Mouse (Mus musculus) embryonic facial prominence, embryonic 13.5 days (tissue): ENCODE results near the gene Irf2bp2. TPM values are rescaled to one million over a fixed set of nuclear protein-coding genes. Genes with fewer than 3 reads are reported as not detected.

ENCODE experiments used
- ATAC-seq: fragments of 200-750 bp; cut with Nextera tagmentation; 2 replicates; pipeline ENCODE4 v1.8.0; 2017; ENCODE audit warnings: low read depth; ENCODE audit not compliant: insufficient number of reproducible peaks, insufficient read depth, low FRiP score, low TSS enrichment
- H3K27ac ChIP-seq: fragments of 300-500 bp; sonication (generic); 2 replicates; pipeline ENCODE4 v1.5.1; 2015; ENCODE audit warnings: moderate library complexity, mild to moderate bottlenecking, inconsistent platforms
- H3K27me3 ChIP-seq: fragments of 300-500 bp; sonication (generic); 2 replicates; pipeline ENCODE4 v1.6.1; 2015; ENCODE audit warnings: mild to moderate bottlenecking, inconsistent platforms
- H3K36me3 ChIP-seq: fragments of 300-500 bp; sonication (generic); 2 replicates; pipeline ENCODE4 v1.6.1; 2015; ENCODE audit warnings: mild to moderate bottlenecking, inconsistent platforms
- H3K4me1 ChIP-seq: fragments of 300-500 bp; sonication (generic); 2 replicates; pipeline ENCODE4 v1.6.1; 2015; ENCODE audit warnings: inconsistent platforms
- H3K4me2 ChIP-seq: fragments of 300-500 bp; sonication (generic); 2 replicates; pipeline ENCODE4 v1.6.1; 2015; ENCODE audit warnings: moderate library complexity, mild to moderate bottlenecking, inconsistent platforms
- H3K4me3 ChIP-seq: fragments of 300-500 bp; sonication (generic); 2 replicates; pipeline ENCODE4 v1.5.1; 2015; ENCODE audit warnings: mild to moderate bottlenecking, inconsistent platforms
- H3K9ac ChIP-seq: fragments of 300-500 bp; sonication (generic); 2 replicates; pipeline ENCODE4 v1.6.1; 2015; ENCODE audit warnings: mild to moderate bottlenecking, inconsistent platforms
- H3K9me3 ChIP-seq: fragments of 300-500 bp; sonication (generic); 2 replicates; pipeline ENCODE4 v1.6.1; 2016; ENCODE audit warnings: inconsistent platforms
- WGBS: fragments of 180-500 bp; shearing (Covaris S2); methylation state at CpG from one replicate; pipeline ENCODE4 v1.1.7; 2015; ENCODE audit warnings: mixed read lengths; 5-methylcytosine and 5-hydroxymethylcytosine counted together
- polyA plus RNA-seq: library from polyadenylated mRNA; unstranded; fragments of >200 nt; fragmentation: Nextera tagmentation; extraction: Ambion mirVana; gene quantifications from 2 replicates; pipeline ENCODE4 v1.2.1, GENCODE M21; 2015

Gene Irf2bp2
- polyA plus RNA-seq, 1 experiment from 2014 or later = 11.1 TPM

- H3K27me3 ChIP-seq = no peaks in the 10 kb centered on the region
- no peak overlapping the region for H3K4me2 ChIP-seq
- no peak overlapping the region for H3K9ac ChIP-seq
- no peak for ATAC-seq
- H3K9me3 ChIP-seq = no peaks in the 10 kb centered on the region
- no peak overlapping the region for H3K4me3 ChIP-seq
- no peaks in the 10 kb centered on the region for H3K36me3 ChIP-seq
- 92% methylated on average over 5 of the region's 5 CpGs for WGBS
- peaks cover 35% of the 10 kb centered on the region for H3K4me1 ChIP-seq
- H3K27ac ChIP-seq = no peak overlapping the region
Measured at GRCm38 (mm10) chr8:126617665-126618064, 23.9 kb upstream of the Irf2bp2 start.

GRCm38 (mm10) chr8:126616736-126617135 is 22.9 kb upstream of the Irf2bp2 start:
- Histone ChIP-seq H3K27ac (peak overlapping the region; percentile 52), H3K27me3 (no peaks in the 10 kb centered on the region), H3K36me3 (no peaks in the 10 kb centered on the region), H3K4me3 (no peak overlapping the region), H3K9ac (no peak overlapping the region), H3K4me1 (peaks cover 44% of the 10 kb centered on the region), H3K9me3 (no peaks in the 10 kb centered on the region), H3K4me2 (no peak overlapping the region)
- 46% methylated on average over 5 of the region's 5 CpGs for WGBS
- no peak for ATAC-seq

- Histone ChIP-seq H3K9me3 (no peaks in the 10 kb centered on the region), H3K4me2 (no peak overlapping the region; the same call in 1 of the 2 replicates), H3K27me3 (no peaks in the 10 kb centered on the region), H3K9ac (no peak overlapping the region), H3K4me3 (no peak overlapping the region), H3K36me3 (no peaks in the 10 kb centered on the region), H3K4me1 (peaks cover 53% of the 10 kb centered on the region), H3K27ac (peak overlapping the region; percentile 34)
- ATAC-seq = no peak
- WGBS = 63% methylated on average over 9 of the region's 9 CpGs
Measured at GRCm38 (mm10) chr8:126615765-126616164, 22.0 kb upstream of the Irf2bp2 start.

- peak overlapping the region; percentile 34; the same call in 1 of the 2 replicates for H3K27ac ChIP-seq
- H3K9ac ChIP-seq = no peak overlapping the region
- H3K4me3 ChIP-seq = no peak overlapping the region
- H3K27me3 ChIP-seq = no peaks in the 10 kb centered on the region
- H3K36me3 ChIP-seq = no peaks in the 10 kb centered on the region
- H3K9me3 ChIP-seq = no peaks in the 10 kb centered on the region
- WGBS = 82% methylated on average over 5 of the region's 5 CpGs
- H3K4me1 ChIP-seq = peaks cover 59% of the 10 kb centered on the region
- no peak overlapping the region for H3K4me2 ChIP-seq
- no peak for ATAC-seq
Measured at GRCm38 (mm10) chr8:126614740-126615132, 20.9 kb upstream of the Irf2bp2 start.

GRCm38 (mm10) chr8:126614062-126614739 is 20.4 kb upstream of the Irf2bp2 start:
- H3K9ac ChIP-seq = no peak overlapping the region
- H3K4me2 ChIP-seq = no peak overlapping the region
- H3K9me3 ChIP-seq = no peaks in the 10 kb centered on the region
- no peak overlapping the region for H3K27ac ChIP-seq
- no peak overlapping the region for H3K4me3 ChIP-seq
- WGBS = 76% methylated on average over 8 of the region's 8 CpGs
- no peaks in the 10 kb centered on the region for H3K27me3 ChIP-seq
- H3K4me1 ChIP-seq = peaks cover 59% of the 10 kb centered on the region
- no peak for ATAC-seq
- no peaks in the 10 kb centered on the region for H3K36me3 ChIP-seq

GRCm38 (mm10) chr8:126613143-126613542 is 19.4 kb upstream of the Irf2bp2 start:
- H3K4me2 ChIP-seq = no peak overlapping the region
- H3K36me3 ChIP-seq = no peaks in the 10 kb centered on the region
- no peak overlapping the region for H3K4me3 ChIP-seq
- 68% methylated on average over 5 of the region's 5 CpGs for WGBS
- H3K4me1 ChIP-seq = peaks cover 64% of the 10 kb centered on the region
- no peak for ATAC-seq
- no peaks in the 10 kb centered on the region for H3K9me3 ChIP-seq
- H3K9ac ChIP-seq = no peak overlapping the region
- H3K27ac ChIP-seq = no peak overlapping the region
- no peaks in the 10 kb centered on the region for H3K27me3 ChIP-seq

GRCm38 (mm10) chr8:126612739-126613138 is 19.0 kb upstream of the Irf2bp2 start:
- H3K36me3 ChIP-seq = no peaks in the 10 kb centered on the region
- no peak overlapping the region for H3K4me3 ChIP-seq
- no peaks in the 10 kb centered on the region for H3K9me3 ChIP-seq
- H3K9ac ChIP-seq = no peak overlapping the region
- peaks cover 68% of the 10 kb centered on the region for H3K4me1 ChIP-seq
- WGBS = 90% methylated on average over 3 of the region's 3 CpGs
- H3K27ac ChIP-seq = no peak overlapping the region
- no peak overlapping the region for H3K4me2 ChIP-seq
- no peak for ATAC-seq
- no peaks in the 10 kb centered on the region for H3K27me3 ChIP-seq

GRCm38 (mm10) chr8:126610713-126611112 is 16.9 kb upstream of the Irf2bp2 start:
- peak overlapping the region; percentile 27; the same call in 1 of the 2 replicates for H3K9ac ChIP-seq
- no peak for ATAC-seq
- 5% methylated on average over 3 of the region's 3 CpGs for WGBS
- peaks cover 65% of the 10 kb centered on the region for H3K4me1 ChIP-seq
- H3K9me3 ChIP-seq = no peaks in the 10 kb centered on the region
- H3K27me3 ChIP-seq = no peaks in the 10 kb centered on the region
- peak overlapping the region; percentile 58; the same call in 1 of the 2 replicates for H3K27ac ChIP-seq
- no peak overlapping the region for H3K4me2 ChIP-seq
- H3K36me3 ChIP-seq = no peaks in the 10 kb centered on the region
- H3K4me3 ChIP-seq = no peak overlapping the region

- H3K27ac ChIP-seq = no peak overlapping the region
- H3K4me3 ChIP-seq = no peak overlapping the region
- peaks cover 55% of the 10 kb centered on the region for H3K4me1 ChIP-seq
- H3K27me3 ChIP-seq = no peaks in the 10 kb centered on the region
- 83% methylated on average over 11 of the region's 11 CpGs for WGBS
- H3K4me2 ChIP-seq = no peak overlapping the region
- H3K9ac ChIP-seq = no peak overlapping the region
- H3K9me3 ChIP-seq = no peaks in the 10 kb centered on the region
- no peak for ATAC-seq
- no peaks in the 10 kb centered on the region for H3K36me3 ChIP-seq
Measured at GRCm38 (mm10) chr8:126609556-126610263, 15.9 kb upstream of the Irf2bp2 start.

GRCm38 (mm10) chr8:126603241-126603947 is 9.6 kb upstream of the Irf2bp2 start:
- H3K4me3 ChIP-seq = no peak overlapping the region
- 18% methylated on average over 8 of the region's 8 CpGs for WGBS
- H3K4me1 ChIP-seq = peaks cover 64% of the 10 kb centered on the region
- H3K9me3 ChIP-seq = no peaks in the 10 kb centered on the region
- peak; percentile 75 for ATAC-seq
- no peaks in the 10 kb centered on the region for H3K36me3 ChIP-seq
- peak overlapping the region; percentile 5 for H3K4me2 ChIP-seq
- no peak overlapping the region for H3K9ac ChIP-seq
- H3K27ac ChIP-seq = peak overlapping the region; percentile 92
- no peaks in the 10 kb centered on the region for H3K27me3 ChIP-seq

- peak overlapping the region; percentile 92 for H3K27ac ChIP-seq
- H3K9me3 ChIP-seq = no peaks in the 10 kb centered on the region
- ATAC-seq = no peak
- no peaks in the 10 kb centered on the region for H3K36me3 ChIP-seq
- 38% methylated on average over 8 of the region's 8 CpGs for WGBS
- no peaks in the 10 kb centered on the region for H3K27me3 ChIP-seq
- peaks cover 63% of the 10 kb centered on the region for H3K4me1 ChIP-seq
- no peak overlapping the region for H3K9ac ChIP-seq
- H3K4me3 ChIP-seq = no peak overlapping the region
- H3K4me2 ChIP-seq = peak overlapping the region; percentile 5
Measured at GRCm38 (mm10) chr8:126602641-126603040, 8.9 kb upstream of the Irf2bp2 start.
